Mouse (Mus musculus) kidney, postnatal 0 days (tissue): Measurements from ENCODE around the gene Ntrk2. TPM values are rescaled to one million over a fixed set of nuclear protein-coding genes. Genes with fewer than 3 reads are reported as not detected.

ENCODE experiments used
- ATAC-seq: fragments of 200-750 bp; cut with Nextera tagmentation; replicated peaks from 2 replicates; pipeline ENCODE4 v1.8.0; 2017; ENCODE audit warnings: low read depth, moderate number of reproducible peaks, moderate TSS enrichment, moderate library complexity; ENCODE audit not compliant: low FRiP score
- DNase-seq: peaks from one replicate; pipeline ENCODE4 v3.0.0-alpha.2; 2016; ENCODE audit warnings: low spot score
- H3K27ac ChIP-seq: fragments of 300-500 bp; sonication (generic); 2 replicates; pipeline ENCODE4 v1.5.1; 2014; ENCODE audit warnings: mild to moderate bottlenecking
- H3K27me3 ChIP-seq: fragments of 300-500 bp; sonication (generic); 2 replicates; pipeline ENCODE4 v1.6.1; 2014; ENCODE audit warnings: low read length, mixed read lengths; ENCODE audit not compliant: insufficient read depth
- H3K36me3 ChIP-seq: fragments of 300-500 bp; sonication (generic); 2 replicates; pipeline ENCODE4 v1.6.1; 2014; ENCODE audit warnings: low read length, mixed read lengths; ENCODE audit not compliant: insufficient read depth
- H3K4me1 ChIP-seq: fragments of 300-500 bp; sonication (generic); replicated peaks from 2 replicates; pipeline ENCODE4 v1.6.1; 2014; ENCODE audit warnings: antibody characterized with exemption, low read length, mixed read lengths; ENCODE audit not compliant: insufficient read depth
- H3K4me2 ChIP-seq: fragments of 300-500 bp; sonication (generic); 2 replicates; pipeline ENCODE4 v1.6.1; 2014; ENCODE audit warnings: mild to moderate bottlenecking, low read length, moderate library complexity, mixed read lengths
- H3K4me3 ChIP-seq: fragments of 300-500 bp; sonication (generic); replicated peaks from 2 replicates; pipeline ENCODE4 v1.5.1; 2014; ENCODE audit warnings: low read depth, low read length
- H3K9ac ChIP-seq: fragments of 300-500 bp; sonication (generic); 2 replicates; pipeline ENCODE4 v1.6.1; 2014; ENCODE audit warnings: low read depth, low read length
- H3K9me3 ChIP-seq: fragments of 300-500 bp; sonication (generic); replicated peaks from 2 replicates; pipeline ENCODE4 v1.6.1; 2016; ENCODE audit warnings: low read length, inconsistent platforms, mixed read lengths
- CTCF ChIP-seq: IDR thresholded peaks from 2 replicates; pipeline ENCODE4 v1.5.1; 2016; ENCODE audit warnings: antibody characterized with exemption, low read depth, mild to moderate bottlenecking, moderate library complexity
- WGBS: fragments of 180-500 bp; shearing (Covaris S2); extraction: QIAGEN DNeasy Blood & Tissue Kit; methylation state at CpG from one replicate; pipeline ENCODE4 v1.1.7; 2014; 5-methylcytosine and 5-hydroxymethylcytosine counted together
- polyA plus RNA-seq: library from polyadenylated mRNA; unstranded; fragments of >200 nt; fragmentation: Nextera tagmentation; extraction: Ambion mirVana; gene quantifications from 2 replicates; pipeline ENCODE4 v1.2.1, GENCODE M21; 2015

The Ntrk2 gene
- polyA plus RNA-seq, 1 experiment from 2014 or later = 6.0 TPM

DNA sequence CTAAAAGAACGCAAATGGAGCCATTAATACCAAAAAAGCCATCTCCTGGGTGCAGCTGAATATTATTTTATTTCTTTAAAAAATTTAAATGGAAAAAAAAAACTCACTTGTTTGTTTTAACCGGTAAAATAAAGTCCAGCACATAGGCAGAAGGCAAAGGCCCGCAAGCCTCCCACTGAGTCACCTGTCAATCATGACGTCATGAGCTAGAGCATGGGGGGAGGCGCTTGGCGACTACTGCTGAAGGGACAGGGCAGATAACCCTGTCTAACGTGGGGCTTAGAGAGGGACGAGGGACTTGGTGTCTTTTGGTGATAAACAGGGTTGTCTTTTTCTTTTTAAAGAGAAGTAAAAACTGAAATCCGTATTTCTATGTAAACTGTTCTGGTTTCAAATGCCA lies 140.7 kb downstream of the Ntrk2 start:
- Histone ChIP-seq H3K4me2 (no peak overlapping the region), H3K36me3 (no peaks in the 10 kb centered on the region), H3K9me3 (no peaks in the 10 kb centered on the region), H3K27ac (no peak overlapping the region), H3K4me1 (no peaks in the 10 kb centered on the region), H3K9ac (no peak overlapping the region), H3K27me3 (no peaks in the 10 kb centered on the region), H3K4me3 (no peak overlapping the region)
- ATAC-seq (no peak), DNase-seq (no peak)
- no peak for TF ChIP-seq CTCF
- 50% methylated on average over 9 of the region's 9 CpGs for WGBS

DNA sequence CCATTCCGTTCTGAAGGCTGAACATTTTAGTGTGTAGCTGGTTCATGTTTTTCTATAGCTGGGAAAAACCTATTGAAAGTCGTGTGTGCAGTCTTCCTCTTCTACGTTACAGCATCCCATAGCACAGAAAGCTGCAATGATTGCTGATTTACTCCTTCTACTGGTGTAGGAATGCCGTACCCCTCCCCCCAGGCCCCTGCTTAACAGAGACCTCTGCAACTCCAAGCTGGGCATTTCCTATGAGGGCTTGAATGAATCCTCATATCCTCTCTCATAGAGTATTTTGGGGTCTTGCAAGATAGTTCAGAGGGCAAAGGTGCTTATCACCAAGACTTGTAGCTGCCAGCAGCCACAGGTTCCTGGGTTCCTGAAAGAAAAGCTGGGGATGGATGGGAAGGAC lies 148.0 kb downstream of the Ntrk2 start:
- no peak for DNase-seq
- TF ChIP-seq CTCF = no peak
- H3K36me3 ChIP-seq = no peaks in the 10 kb centered on the region
- no peaks in the 10 kb centered on the region for H3K27me3 ChIP-seq
- WGBS = 41% methylated on average over 4 of the region's 4 CpGs
- H3K9ac ChIP-seq = no peak overlapping the region
- no peaks in the 10 kb centered on the region for H3K9me3 ChIP-seq
- no peak for ATAC-seq
- no peak overlapping the region for H3K4me2 ChIP-seq
- H3K4me3 ChIP-seq = no peak overlapping the region
- no peaks in the 10 kb centered on the region for H3K4me1 ChIP-seq
- no peak overlapping the region for H3K27ac ChIP-seq

DNA sequence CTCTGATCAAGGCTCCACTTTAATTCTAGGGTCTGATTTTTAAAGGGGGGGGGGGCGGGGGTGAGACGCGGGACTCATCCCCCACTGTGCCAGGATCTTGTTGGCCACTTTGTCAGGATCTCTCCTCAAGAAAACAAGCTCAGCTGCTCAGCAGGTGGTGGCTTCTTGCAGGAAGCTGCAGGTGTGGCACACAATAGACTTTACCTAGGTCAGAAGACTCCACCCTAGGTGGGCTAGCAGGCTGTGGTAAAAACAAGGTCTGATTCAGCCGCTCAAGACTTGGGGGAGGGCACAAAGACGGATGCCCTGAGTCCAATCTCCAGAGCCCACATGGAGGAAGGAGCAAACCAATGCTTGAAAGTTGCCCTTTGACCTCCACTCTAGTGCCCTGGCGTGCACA lies 148.4 kb downstream of the Ntrk2 start:
- Histone ChIP-seq H3K27ac (no peak overlapping the region), H3K36me3 (no peaks in the 10 kb centered on the region), H3K4me1 (no peaks in the 10 kb centered on the region), H3K4me3 (no peak overlapping the region), H3K9me3 (no peaks in the 10 kb centered on the region), H3K9ac (no peak overlapping the region), H3K27me3 (no peaks in the 10 kb centered on the region), H3K4me2 (no peak overlapping the region)
- TF ChIP-seq CTCF = no peak
- ATAC-seq (no peak), DNase-seq (no peak)
- WGBS = 17% methylated on average over 6 of the region's 6 CpGs

DNA sequence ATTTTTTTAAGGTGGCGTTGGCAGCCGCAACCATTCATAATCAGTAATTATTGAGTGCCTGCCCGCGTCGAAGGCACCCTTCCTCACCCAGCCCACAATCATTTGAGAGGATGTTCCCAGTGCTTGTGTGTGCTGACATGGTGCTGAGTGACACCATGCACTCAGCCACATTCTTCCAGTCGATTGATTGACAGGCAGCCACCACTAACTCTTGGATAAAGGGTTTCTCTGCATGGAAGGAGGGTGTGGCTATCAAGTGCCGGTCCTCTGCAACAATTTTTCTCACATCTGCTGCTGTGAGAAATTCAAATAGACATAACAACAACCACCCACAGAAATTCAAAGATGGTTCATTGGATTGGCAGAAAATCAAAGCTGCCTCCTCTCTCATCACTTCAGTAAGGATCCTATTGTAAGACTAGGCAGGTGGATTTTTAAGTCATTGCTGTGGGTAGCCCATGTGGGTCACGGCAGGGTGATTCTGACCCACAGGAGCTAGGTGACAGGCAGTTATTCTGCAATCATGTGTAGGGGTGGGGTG lies 148.9 kb downstream of the Ntrk2 start:
- no peaks in the 10 kb centered on the region for H3K36me3 ChIP-seq
- H3K4me2 ChIP-seq = no peak overlapping the region
- DNase-seq (no peak), ATAC-seq (no peak)
- no peaks in the 10 kb centered on the region for H3K9me3 ChIP-seq
- no peak overlapping the region for H3K9ac ChIP-seq
- no peak for TF ChIP-seq CTCF
- H3K4me1 ChIP-seq = no peaks in the 10 kb centered on the region
- no peak overlapping the region for H3K27ac ChIP-seq
- no peak overlapping the region for H3K4me3 ChIP-seq
- no peaks in the 10 kb centered on the region for H3K27me3 ChIP-seq
- 75% methylated on average over 8 of the region's 8 CpGs for WGBS

DNA sequence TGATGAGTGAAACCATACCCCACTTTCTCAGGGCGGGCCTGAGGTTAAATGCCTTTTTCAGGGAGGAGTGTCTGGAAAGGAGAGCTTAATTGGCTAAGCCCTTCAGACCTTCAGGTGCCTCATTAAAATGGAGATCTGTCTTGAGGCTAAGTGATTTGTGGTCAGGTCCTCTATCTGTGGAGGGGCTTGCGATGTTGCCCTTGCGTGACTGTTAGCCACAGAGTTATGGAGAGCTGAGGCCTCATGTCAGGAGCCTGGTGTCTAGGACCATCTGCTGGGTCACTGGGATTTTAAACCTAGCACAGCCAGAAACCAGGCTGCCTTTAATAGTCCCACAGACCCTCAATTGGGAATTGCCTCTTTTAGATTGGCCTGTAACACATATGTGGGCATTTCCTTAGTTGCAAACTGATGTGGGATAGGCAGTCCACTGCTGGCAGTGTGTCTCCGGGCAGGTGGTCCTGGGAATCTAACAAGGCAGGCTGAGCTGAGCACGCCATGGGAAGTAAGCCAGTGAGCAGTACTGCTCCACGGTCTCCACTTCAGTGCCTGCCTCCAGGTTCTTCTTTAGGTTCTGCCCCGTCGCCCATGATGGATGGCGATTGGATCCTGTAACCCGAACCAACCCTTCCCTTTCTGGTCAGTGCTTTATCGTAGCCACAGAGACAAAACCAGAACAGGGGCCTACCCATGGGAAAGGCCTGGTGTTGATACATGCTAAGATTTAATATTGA lies 152.0 kb downstream of the Ntrk2 start:
- TF ChIP-seq CTCF = no peak
- Histone ChIP-seq H3K36me3 (no peaks in the 10 kb centered on the region), H3K4me1 (no peaks in the 10 kb centered on the region), H3K4me2 (no peak overlapping the region), H3K27me3 (no peaks in the 10 kb centered on the region), H3K9me3 (no peaks in the 10 kb centered on the region), H3K27ac (no peak overlapping the region), H3K4me3 (no peak overlapping the region), H3K9ac (no peak overlapping the region)
- DNase-seq = no peak
- WGBS = 43% methylated on average over 11 of the region's 11 CpGs
- ATAC-seq = no peak

DNA sequence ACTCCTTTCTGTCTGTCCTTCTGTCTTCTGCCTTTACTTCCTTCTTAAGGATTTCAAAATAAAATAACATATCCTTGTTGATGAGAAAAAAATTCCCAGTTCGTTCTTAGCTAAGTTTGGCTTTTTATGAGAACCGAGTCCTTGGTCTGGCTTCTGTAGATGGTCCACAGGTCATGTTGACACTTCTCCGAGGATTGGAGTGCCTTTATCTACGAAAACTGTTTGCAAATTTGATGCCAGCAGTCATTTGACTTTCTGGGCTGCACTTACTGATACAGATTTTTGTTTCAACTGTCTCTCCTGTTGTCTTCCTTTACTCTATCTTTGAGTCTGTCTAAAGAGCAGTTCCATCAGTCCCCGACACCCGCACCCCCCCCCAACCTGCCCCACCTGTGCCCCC lies 154.0 kb downstream of the Ntrk2 start:
- Histone ChIP-seq H3K27ac (no peak overlapping the region), H3K36me3 (no peaks in the 10 kb centered on the region), H3K4me1 (no peaks in the 10 kb centered on the region), H3K9ac (no peak overlapping the region), H3K27me3 (no peaks in the 10 kb centered on the region), H3K4me3 (no peak overlapping the region), H3K9me3 (no peaks in the 10 kb centered on the region), H3K4me2 (no peak overlapping the region)
- no peak for TF ChIP-seq CTCF
- 78% methylated on average over 6 of the region's 6 CpGs for WGBS
- DNase-seq (no peak), ATAC-seq (no peak)
